Mouse (Mus musculus) hindbrain, embryonic 10.5 days (tissue): ENCODE data around the gene Rps5. TPM values are rescaled to one million over a fixed set of nuclear protein-coding genes. Genes with fewer than 3 reads are reported as not detected.

Experiments used
- DNase-seq: peaks from one replicate; pipeline ENCODE4 v3.0.0-alpha.2; 2017; ENCODE audit warnings: low spot score
- H3K27ac ChIP-seq: fragments of 300-500 bp; sonication (generic); 2 replicates; pipeline ENCODE4 v1.5.1; 2016; ENCODE audit warnings: mild to moderate bottlenecking, moderate library complexity
- H3K27me3 ChIP-seq: fragments of 300-500 bp; sonication (generic); 2 replicates; pipeline ENCODE4 v1.6.1; 2016; ENCODE audit warnings: mild to moderate bottlenecking; ENCODE audit not compliant: poor library complexity, insufficient read depth, severe bottlenecking
- H3K36me3 ChIP-seq: fragments of 300-500 bp; sonication (generic); 2 replicates; pipeline ENCODE4 v1.6.1; 2016; ENCODE audit warnings: mild to moderate bottlenecking, moderate library complexity
- H3K4me1 ChIP-seq: fragments of 300-500 bp; sonication (generic); replicated peaks from 2 replicates; pipeline ENCODE4 v1.6.1; 2016; ENCODE audit warnings: mild to moderate bottlenecking
- H3K4me3 ChIP-seq: fragments of 300-500 bp; sonication (generic); 2 replicates; pipeline ENCODE4 v1.5.1; 2016; ENCODE audit warnings: mild to moderate bottlenecking, moderate library complexity
- H3K9me3 ChIP-seq: fragments of 300-500 bp; sonication (generic); 2 replicates; pipeline ENCODE4 v1.6.1; 2016; ENCODE audit warnings: mild to moderate bottlenecking, moderate library complexity
- WGBS: fragments of 180-500 bp; shearing (Covaris S2); methylation state at CpG from one replicate; pipeline ENCODE4 v1.1.7; 2016; 5-methylcytosine and 5-hydroxymethylcytosine counted together
- polyA plus RNA-seq: library from polyadenylated mRNA; unstranded; fragments of >200 nt; fragmentation: Nextera tagmentation; extraction: Ambion mirVana; gene quantifications from 2 replicates; pipeline ENCODE4 v1.2.1, GENCODE M21; 2016

The Rps5 gene
- polyA plus RNA-seq, 1 experiment from 2014 or later: 868 TPM

GRCm38 (mm10) chr7:12970906-12971305 lies 48.8 kb downstream of the Rps5 start:
- Histone ChIP-seq H3K4me1 (peaks cover 15% of the 10 kb centered on the region), H3K36me3 (peaks cover 46% of the 10 kb centered on the region), H3K27ac (no peak overlapping the region), H3K4me3 (no peak overlapping the region), H3K27me3 (no peaks in the 10 kb centered on the region), H3K9me3 (peaks cover 3% of the 10 kb centered on the region; the same call in 1 of the 2 replicates)
- WGBS: 93% methylated on average over 25 of the region's 25 CpGs
- DNase-seq: no peak

Other genes starting within 250 kb of the Rps5 start
- gene Vmn2r55, start 237.3 kb upstream of the Rps5 start, polyA plus RNA-seq: not detected in 2 replicates
- not detected in 2 replicates for gene Vmn2r56, start 187.3 kb upstream of the Rps5 start, polyA plus RNA-seq
- 10.8 and 12.0 TPM in 2 replicates for gene Zscan18, start 118.7 kb upstream of the Rps5 start, polyA plus RNA-seq
- gene Zfp329, start 103.4 kb upstream of the Rps5 start, polyA plus RNA-seq: 14.1 and 15.8 TPM in 2 replicates
- gene Zfp110, start 87.5 kb upstream of the Rps5 start, polyA plus RNA-seq: 26.7 and 26.9 TPM in 2 replicates
- gene Zfp128, start 41.1 kb upstream of the Rps5 start, polyA plus RNA-seq: 4.7 and 4.9 TPM in 2 replicates
- 14.8 and 18.4 TPM in 2 replicates for gene Zscan22, start 24.5 kb upstream of the Rps5 start, polyA plus RNA-seq
- gene Rnf225, start 5.1 kb downstream of the Rps5 start, polyA plus RNA-seq: 0.62 and 0.77 TPM in 2 replicates
- gene Zfp324, start 43.5 kb downstream of the Rps5 start, polyA plus RNA-seq: 11.8 and 12.7 TPM in 2 replicates
- 16.6 and 17.0 TPM in 2 replicates for gene Zfp446, start 55.6 kb downstream of the Rps5 start, polyA plus RNA-seq
- 0.11 and 0.26 TPM in 2 replicates for gene Slc27a5, start 75.9 kb downstream of the Rps5 start, polyA plus RNA-seq
- 373 and 399 TPM in 2 replicates for gene Trim28, start 76.8 kb downstream of the Rps5 start, polyA plus RNA-seq
- gene Zbtb45, start 87.7 kb downstream of the Rps5 start, polyA plus RNA-seq: 31.3 and 34.4 TPM in 2 replicates
- gene Chmp2a, start 112.5 kb downstream of the Rps5 start, polyA plus RNA-seq: 113 and 144 TPM in 2 replicates
- gene Ube2m, start 116.0 kb downstream of the Rps5 start, polyA plus RNA-seq: 126 and 157 TPM in 2 replicates
- gene Mzf1, start 132.5 kb downstream of the Rps5 start, polyA plus RNA-seq: 2.8 and 4.4 TPM in 2 replicates
- not detected in 2 replicates for gene Vmn1r85, start 172.9 kb downstream of the Rps5 start, polyA plus RNA-seq
- gene Vmn1r86, start 197.6 kb downstream of the Rps5 start, polyA plus RNA-seq: not detected in 2 replicates
- not detected in 2 replicates for gene Vmn1r87, start 217.9 kb downstream of the Rps5 start, polyA plus RNA-seq
- gene Vmn1r88, start 237.3 kb downstream of the Rps5 start, polyA plus RNA-seq: not detected in 2 replicates